Mouse (Mus musculus): Measurements from ENCODE around the gene Krtap19-4. TPM values are rescaled to one million over a fixed set of nuclear protein-coding genes. Genes with fewer than 3 reads are reported as not detected.

Gene Krtap19-4
- polyA plus RNA-seq, 1 experiment from 2014 or later: not detected

Other genes with a start within 250 kb of the Krtap19-4 start
- not detected in 2 replicates for gene Krtap26-1, start 237.3 kb downstream of the Krtap19-4 start, polyA plus RNA-seq (2016; fragmentation: Nextera tagmentation; extraction: Ambion mirVana)
- not detected in 2 replicates for gene Krtap27-1, start 213.4 kb downstream of the Krtap19-4 start, polyA plus RNA-seq (2016; fragmentation: Nextera tagmentation; extraction: Ambion mirVana)
- gene 2310061N02Rik, start 177.1 kb downstream of the Krtap19-4 start, polyA plus RNA-seq (2016; fragmentation: Nextera tagmentation; extraction: Ambion mirVana): not detected in 2 replicates
- not detected in 2 replicates for gene Krtap13-1, start 156.2 kb downstream of the Krtap19-4 start, polyA plus RNA-seq (2016; fragmentation: Nextera tagmentation; extraction: Ambion mirVana)
- not detected in 2 replicates for gene Krtap13, start 133.5 kb downstream of the Krtap19-4 start, polyA plus RNA-seq (2016; fragmentation: Nextera tagmentation; extraction: Ambion mirVana)
- not detected in 2 replicates for gene 2310034C09Rik, start 126.2 kb downstream of the Krtap19-4 start, polyA plus RNA-seq (2016; fragmentation: Nextera tagmentation; extraction: Ambion mirVana)
- not detected in 2 replicates for gene 2310057N15Rik, start 110.9 kb downstream of the Krtap19-4 start, polyA plus RNA-seq (2016; fragmentation: Nextera tagmentation; extraction: Ambion mirVana)
- not detected in 2 replicates for gene Gm5965, start 107.2 kb downstream of the Krtap19-4 start, polyA plus RNA-seq (2016; fragmentation: Nextera tagmentation; extraction: Ambion mirVana)
- gene Gm20741, start 72.9 kb downstream of the Krtap19-4 start, polyA plus RNA-seq (2016; fragmentation: Nextera tagmentation; extraction: Ambion mirVana): not detected in 2 replicates
- not detected in 2 replicates for gene Krtap15, start 64.9 kb downstream of the Krtap19-4 start, polyA plus RNA-seq (2016; fragmentation: Nextera tagmentation; extraction: Ambion mirVana)
- not detected in 2 replicates for gene Krtap14, start 58.9 kb downstream of the Krtap19-4 start, polyA plus RNA-seq (2016; fragmentation: Nextera tagmentation; extraction: Ambion mirVana)
- not detected in 2 replicates for gene Krtap19-1, start 15.7 kb downstream of the Krtap19-4 start, polyA plus RNA-seq (2016; fragmentation: Nextera tagmentation; extraction: Ambion mirVana)
- gene Krtap19-2, start 10.8 kb downstream of the Krtap19-4 start, polyA plus RNA-seq (2016; fragmentation: Nextera tagmentation; extraction: Ambion mirVana): not detected in 2 replicates
- gene Krtap19-3, start 7.1 kb downstream of the Krtap19-4 start, polyA plus RNA-seq (2016; fragmentation: Nextera tagmentation; extraction: Ambion mirVana): not detected in 2 replicates
- not detected in 2 replicates for gene Krtap19-5, start 11.4 kb upstream of the Krtap19-4 start, polyA plus RNA-seq (2016; fragmentation: Nextera tagmentation; extraction: Ambion mirVana)
- gene Krtap19-9b, start 47.2 kb upstream of the Krtap19-4 start, polyA plus RNA-seq (2016; fragmentation: Nextera tagmentation; extraction: Ambion mirVana): not detected in 2 replicates
- gene Krtap16-3, start 77.8 kb upstream of the Krtap19-4 start, polyA plus RNA-seq (2016; fragmentation: Nextera tagmentation; extraction: Ambion mirVana): not detected in 2 replicates
- gene Krtap22-2, start 125.7 kb upstream of the Krtap19-4 start, polyA plus RNA-seq (2016; fragmentation: Nextera tagmentation; extraction: Ambion mirVana): not detected in 2 replicates
- not detected in 2 replicates for gene Gm10229, start 130.2 kb upstream of the Krtap19-4 start, polyA plus RNA-seq (2016; fragmentation: Nextera tagmentation; extraction: Ambion mirVana)
- gene Krtap6-1, start 146.6 kb upstream of the Krtap19-4 start, polyA plus RNA-seq (2016; fragmentation: Nextera tagmentation; extraction: Ambion mirVana): not detected in 2 replicates
- gene Gm10228, start 156.4 kb upstream of the Krtap19-4 start, polyA plus RNA-seq (2016; fragmentation: Nextera tagmentation; extraction: Ambion mirVana): not detected in 2 replicates
- not detected in 2 replicates for gene Krtap6-5, start 162.8 kb upstream of the Krtap19-4 start, polyA plus RNA-seq (2016; fragmentation: Nextera tagmentation; extraction: Ambion mirVana)
- gene 1110025L11Rik, start 178.9 kb upstream of the Krtap19-4 start, polyA plus RNA-seq (2016; fragmentation: Nextera tagmentation; extraction: Ambion mirVana): not detected in 2 replicates
- gene Krtap6-3, start 198.9 kb upstream of the Krtap19-4 start, polyA plus RNA-seq (2016; fragmentation: Nextera tagmentation; extraction: Ambion mirVana): not detected in 2 replicates

All from forebrain, embryonic 10.5 days (tissue).